Mouse (Mus musculus) right cerebral cortex, postnatal 4 days (tissue): ENCODE data around the gene Sat2.
A peak's percentile ranks its signal among the peaks of the same experiment; 100 is the strongest.

Source experiments
- DNase-seq: peaks from one replicate; pipeline ENCODE4 v3.0.0-alpha.2; 2022

Sat2 gene

DNA sequence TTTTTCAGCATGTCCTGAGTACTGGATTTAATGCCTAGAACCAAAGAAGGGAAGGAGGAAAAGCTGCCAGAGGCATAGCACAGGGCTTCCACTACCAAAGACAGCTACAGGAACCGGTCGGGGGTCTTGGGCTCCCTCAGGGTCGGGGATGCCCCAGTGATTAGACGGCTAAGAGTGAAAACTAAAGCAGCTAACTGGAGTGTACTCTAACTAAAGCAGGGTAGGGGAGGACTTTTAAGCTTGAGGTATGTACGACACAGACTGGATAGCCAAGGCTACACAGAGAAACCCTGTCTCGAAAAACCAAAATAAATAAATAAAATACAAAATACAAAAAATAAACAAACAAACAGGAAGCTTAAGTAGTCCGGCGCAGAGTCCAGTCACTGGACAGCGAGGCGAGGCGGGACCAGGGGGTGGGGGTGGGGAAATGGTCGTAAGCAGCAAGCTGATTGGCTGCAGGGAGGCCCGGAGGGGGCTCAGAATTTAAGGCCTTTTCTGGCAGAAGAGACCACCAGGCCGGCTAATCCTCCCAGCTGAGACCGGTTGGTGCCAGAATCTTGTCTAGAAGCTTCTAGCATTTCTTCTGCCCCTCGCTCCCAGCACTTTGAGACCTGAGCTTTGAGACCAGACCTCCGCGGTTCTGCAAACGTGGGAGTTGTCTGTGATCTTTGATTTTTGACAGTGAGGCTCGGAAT, at the start of gene Sat2:
Gene Sat2 (plus strand): TSS at position 454 of the 698 bp plus-strand sequence.
- peak; percentile 68 for DNase-seq

DNA sequence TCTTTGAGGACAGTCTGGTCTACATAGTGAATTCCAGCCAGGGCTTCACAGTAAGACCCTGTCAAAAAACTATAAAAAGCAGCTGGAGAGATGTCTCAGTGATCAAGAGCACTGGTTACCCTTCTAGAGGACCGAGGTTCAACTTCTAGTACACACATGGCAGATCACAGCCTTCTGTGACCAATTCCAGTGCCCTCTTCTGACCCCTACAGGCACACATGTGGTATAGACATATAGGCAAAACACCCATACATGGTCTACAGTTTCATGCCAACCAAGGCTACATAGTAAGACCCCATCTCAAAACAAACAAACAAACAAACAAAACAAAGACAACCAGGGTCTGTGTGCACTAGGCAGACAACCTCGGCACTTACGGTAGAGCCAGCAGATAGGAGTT, 46.6 kb upstream of the Sat2 start:
- DNase-seq, result no peak

DNA sequence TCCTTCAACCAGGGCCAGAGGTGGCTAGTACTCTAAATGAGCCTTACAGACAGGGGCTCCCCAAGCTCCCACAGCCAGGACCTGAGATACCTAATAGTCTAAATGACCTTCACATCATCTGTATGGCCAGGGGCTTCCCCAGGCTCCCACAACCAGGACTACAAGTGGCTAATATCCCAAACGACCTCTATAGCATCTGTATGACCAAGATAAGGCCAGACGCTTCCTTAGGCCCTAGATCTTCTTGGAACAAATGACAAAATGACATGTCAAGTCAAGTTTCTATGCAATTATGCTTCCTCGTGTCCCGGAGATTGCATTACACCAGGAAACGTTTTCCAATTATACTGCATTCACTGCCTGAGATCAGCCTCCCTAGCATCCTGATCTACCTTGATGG, 45.5 kb upstream of the Sat2 start:
- DNase-seq, result no peak

DNA sequence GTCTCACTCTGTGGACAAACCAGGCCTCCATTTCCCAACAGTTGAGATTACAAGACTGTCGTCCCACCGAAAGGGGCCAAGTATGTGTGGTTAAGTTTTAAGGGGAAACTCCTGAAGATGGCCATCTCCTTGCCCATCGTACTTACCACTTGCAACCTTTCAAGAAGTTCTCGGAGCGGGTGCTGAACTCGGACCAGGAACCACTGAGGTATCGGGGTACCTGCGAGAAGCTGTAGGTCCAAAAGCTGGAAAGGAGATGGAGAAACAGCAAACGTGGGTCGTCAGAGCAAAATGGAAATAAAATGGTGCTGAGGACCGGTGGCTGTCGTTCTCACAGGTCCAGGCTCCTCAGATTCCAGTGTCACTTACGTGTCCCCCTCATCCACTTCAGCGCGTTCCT, 43.5 kb upstream of the Sat2 start:
- DNase-seq, result no peak

DNA sequence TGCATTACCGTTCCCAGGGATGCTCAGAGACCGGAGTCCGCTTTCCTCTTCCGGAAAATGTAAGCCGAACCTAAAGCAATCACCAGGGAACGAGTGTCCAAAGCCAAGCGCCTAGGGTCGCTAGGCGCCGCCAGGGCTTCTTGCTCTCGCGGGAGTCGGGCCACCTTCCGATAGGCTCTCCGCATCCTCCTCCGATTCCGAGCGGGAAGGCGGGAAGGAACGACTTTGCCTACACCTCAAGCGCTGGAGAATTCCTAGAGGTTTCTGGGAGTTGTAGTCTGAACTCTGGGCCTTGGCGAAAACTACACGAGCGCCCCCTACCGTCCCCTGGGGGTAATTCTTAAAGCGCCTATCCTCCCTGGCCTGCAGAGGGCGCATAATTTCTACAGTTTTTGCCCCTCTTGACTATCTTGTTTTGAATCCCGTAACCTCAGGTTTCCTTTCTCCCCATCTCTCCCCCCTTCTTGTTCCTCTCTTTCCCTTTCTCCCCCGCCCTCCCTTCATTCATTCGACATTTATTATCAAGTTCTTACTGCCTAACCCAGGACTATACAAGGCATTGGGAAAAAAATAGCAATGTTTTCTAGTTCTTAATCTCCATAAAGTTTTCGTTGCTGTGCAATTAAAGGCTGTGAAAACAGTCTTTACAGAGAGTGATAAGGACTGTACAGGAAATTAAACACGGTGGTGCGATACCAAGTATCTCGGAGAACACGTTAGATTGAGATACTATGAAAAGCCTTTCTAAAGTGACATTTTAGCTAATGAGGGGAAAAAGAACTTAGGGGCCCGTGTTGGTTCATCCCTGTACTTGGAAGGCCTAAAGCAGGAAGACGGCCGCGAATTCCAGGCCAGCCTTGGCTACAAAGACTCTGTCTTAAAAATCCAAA, 42.5 kb upstream of the Sat2 start:
- DNase-seq, result peak; percentile 99

DNA sequence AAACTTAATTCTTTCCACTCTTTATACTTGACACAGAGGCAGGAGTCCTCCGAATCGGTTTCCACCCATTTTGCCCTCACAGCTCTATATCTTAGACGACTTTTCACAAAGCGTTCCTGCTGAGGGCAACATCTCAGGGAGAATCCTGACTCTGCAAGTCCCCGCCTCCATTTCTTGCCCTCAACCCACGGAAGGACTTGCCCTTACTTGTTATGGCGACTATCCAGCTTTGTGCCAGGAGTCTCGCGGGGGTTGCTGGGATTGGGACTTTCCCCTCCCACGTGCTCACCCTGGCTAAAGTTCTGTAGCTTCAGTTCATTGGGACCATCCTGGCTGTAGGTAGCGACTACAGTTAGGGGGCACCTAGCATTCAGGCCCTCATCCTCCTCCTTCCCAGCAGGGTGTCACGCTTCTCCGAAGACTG, 41.7 kb upstream of the Sat2 start, which contains the start of the genes Wrap53 and Trp53:
Gene Wrap53 (minus strand): TSS at position 165 of the 424 bp plus-strand sequence.
Gene Trp53 (plus strand): TSS at position 269 of the 424 bp plus-strand sequence.
- peak; percentile 72 for DNase-seq

DNA sequence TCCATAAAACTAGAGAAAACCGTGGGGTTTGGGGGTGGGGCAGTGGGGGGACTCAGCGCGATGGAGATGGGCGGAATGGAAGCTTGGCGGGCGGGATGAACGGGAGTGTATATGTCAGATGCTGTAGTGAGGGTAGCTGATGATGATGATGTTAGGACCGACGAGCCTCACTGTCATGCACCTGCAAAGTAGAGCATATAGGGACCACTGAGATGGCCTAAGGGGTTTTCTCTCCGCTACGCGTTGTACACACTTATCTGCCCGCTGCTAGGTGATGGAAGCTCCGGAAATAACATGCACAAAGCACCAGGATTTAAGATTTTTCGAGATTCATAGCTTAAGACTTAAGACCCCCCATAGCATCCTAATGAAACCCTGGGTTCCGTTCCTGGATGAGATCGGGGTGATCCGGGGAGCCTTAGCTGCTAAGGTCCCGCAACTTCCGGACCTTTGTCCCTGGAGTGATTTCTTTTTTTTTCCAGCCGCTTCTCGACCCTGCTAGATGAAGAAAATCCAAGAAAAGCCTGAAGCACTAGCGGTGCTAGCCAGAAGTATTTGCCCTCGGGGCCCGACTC, 41.2 kb upstream of the Sat2 start:
- no peak for DNase-seq

DNA sequence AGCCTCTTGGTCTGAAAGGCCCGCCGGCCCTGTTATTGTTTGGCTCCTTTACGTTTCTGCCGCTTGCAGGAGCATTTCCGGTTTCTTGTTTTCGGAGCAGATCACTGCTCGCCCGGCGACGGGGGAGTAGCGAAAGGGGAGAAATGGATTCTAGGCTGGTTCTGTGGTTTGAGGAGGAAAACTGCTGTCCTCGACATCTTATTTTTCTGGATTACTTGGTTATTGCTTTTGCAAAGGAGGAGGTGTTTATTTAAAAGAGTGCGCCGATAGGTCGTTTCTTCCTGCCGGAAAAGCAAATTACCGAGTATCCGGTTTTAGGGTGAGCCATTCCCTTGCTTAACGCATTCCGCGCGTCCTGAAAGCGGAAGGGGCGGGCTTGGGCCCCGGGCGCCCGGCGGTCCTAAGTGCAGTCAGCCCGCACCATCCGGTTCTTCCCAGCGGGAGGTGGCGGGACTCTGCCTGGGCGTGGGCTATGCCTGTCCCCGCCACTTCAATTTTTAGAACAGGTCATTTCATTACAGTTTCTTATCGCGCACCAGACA, 40.6 kb upstream of the Sat2 start:
- DNase-seq, result peak; percentile 83

DNA sequence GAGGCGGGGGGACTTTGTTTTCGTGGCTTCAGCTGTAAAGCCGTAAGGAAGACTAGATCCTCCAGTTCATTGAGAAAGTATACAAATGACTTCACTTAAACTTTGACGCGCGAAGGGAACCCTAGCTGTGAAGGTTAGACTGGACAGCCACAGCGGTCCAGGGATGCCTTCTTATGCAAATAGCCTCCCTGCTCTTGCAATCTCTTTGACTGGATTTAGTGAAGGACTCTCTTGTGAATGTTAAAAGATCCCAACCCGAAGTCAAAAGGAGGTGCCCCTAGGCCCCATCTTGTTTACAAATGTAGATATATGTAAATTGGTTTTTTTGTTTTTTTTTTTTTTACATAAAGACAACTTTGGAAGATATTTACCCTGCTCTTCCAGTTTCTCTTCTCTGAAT, 40.0 kb upstream of the Sat2 start:
- no peak for DNase-seq

DNA sequence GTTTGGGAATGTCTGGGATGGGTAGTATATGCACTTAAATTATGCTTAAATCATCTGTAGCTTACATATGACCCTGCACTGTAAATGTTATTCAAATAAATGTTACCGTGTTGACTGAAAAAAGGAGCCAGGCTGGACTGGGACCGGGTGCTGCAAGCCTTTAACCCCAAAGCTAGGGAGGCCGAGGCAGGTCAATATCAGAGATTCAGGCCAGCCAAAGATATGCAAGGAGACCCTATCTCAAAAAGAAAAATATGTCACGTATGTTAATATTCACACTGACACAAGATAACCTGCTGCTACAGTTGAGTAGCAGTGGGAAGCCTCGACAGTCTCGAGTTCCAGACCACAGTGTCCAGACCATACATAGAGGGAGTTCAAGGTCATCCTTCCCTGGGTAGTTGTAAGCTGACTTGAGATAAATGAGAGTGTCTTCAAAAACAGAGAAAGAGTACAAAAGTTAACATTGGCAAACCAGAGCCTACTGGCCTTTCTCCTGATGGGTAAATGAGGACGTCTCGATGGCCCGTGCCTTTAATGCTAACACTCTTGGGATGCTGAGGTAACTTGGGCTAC, 39.5 kb upstream of the Sat2 start:
- DNase-seq, result no peak

DNA sequence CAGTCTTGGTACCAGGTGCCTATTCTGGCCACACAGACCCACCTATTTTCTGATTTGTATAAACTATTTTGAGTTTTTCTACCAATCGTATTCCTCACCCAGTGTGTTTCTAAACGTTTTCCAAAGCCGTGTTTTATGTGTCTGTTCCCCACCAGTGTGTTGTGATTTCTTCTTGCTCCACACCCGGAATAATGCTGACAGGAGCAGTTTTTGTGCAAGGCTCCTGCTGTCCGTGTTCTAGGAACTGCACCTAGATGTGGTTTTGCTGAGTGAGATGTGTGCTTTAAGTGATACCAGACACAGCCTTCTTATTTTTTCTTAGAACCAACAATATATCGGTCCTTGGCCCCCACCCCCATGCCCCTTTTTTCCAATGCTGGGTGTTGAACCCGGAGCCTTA, 37.8 kb upstream of the Sat2 start:
- DNase-seq, result no peak

DNA sequence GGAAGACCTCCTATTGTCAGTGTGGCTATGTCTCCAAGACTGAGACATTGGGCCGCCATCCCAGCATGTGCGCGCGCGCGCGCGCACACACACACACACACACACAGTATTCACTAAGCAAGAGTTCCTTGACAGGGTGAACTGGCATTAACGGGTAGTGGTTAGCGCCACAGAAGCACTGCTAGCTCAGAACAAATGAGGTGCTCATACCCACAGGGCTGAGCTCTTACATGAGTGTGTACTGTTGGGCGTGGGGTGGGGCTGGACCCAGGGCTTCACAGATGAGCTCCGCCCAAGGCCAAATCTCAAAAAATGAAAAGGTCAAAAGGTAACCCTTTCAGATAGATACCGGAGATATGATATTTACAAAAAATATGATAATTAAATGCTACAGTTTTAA, 36.9 kb upstream of the Sat2 start:
- DNase-seq, result no peak

DNA sequence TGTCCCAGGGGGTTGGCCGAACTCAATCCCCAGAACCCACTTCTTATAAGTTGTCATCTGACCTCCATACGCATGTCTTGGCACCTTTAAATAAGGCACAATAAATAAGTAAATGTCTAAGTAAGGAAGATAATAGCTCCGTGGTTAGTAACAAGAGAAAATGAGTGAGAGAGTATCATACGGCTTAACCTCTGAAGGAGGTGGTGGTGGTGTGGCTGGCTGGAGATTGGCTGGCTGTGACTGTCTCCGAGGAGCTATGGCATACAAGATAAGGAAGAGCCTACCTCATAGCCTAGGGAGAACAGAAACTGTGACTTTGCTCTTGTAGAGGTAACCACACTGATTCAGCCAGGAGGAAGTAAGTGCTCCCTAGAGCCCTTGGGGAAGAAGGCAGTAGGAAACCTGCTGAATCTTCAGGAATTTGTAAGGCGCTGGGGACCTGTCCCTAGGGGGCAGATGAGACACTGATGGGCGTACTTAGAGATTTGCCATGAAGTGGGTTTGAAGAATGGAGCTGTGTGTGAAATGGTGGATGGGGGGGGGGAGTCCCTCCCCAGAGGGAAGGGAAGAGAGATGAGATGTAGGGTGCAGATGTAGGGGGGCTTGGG, 36.0 kb upstream of the Sat2 start:
- DNase-seq, result no peak

DNA sequence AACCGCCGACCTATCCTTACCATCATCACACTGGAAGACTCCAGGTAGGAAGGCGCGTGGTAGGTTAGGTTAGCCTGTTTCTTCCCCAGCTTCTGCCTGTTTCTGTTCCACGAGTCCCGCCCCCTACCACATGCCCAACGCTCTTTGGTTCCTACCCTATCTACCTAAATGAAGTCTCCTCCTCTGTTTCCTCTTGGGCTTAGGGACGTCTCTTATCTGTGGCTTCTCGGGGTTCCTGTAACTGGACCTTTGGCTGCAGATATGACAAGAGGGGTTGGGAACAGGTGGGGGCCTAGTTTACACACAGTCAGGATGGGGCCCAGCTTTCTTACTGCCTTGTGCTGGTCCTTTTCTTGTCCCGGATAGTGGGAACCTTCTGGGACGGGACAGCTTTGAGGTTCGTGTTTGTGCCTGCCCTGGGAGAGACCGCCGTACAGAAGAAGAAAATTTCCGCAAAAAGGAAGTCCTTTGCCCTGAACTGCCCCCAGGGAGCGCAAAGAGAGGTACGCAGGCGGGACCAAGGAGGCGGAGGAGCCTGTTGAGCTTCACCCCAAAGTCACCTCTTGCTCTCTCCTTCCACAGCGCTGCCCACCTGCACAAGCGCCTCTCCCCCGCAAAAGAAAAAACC, 32.5 kb upstream of the Sat2 start:
- no peak for DNase-seq

DNA sequence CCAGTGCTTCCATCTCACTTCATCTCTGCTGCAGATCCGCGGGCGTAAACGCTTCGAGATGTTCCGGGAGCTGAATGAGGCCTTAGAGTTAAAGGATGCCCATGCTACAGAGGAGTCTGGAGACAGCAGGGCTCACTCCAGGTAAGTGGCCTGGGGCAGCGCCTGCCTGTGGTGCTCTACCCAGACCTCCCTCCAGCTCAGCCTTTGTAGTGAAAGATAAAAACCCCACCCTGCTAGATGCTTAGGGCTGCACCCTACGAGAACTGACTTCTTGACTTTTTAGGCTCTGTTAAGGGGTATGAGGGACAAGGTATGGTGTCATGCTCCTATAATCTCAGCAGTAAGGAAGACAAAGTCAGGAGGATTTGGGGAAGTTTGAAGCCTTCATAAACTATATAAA, 31.2 kb upstream of the Sat2 start:
- no peak for DNase-seq

DNA sequence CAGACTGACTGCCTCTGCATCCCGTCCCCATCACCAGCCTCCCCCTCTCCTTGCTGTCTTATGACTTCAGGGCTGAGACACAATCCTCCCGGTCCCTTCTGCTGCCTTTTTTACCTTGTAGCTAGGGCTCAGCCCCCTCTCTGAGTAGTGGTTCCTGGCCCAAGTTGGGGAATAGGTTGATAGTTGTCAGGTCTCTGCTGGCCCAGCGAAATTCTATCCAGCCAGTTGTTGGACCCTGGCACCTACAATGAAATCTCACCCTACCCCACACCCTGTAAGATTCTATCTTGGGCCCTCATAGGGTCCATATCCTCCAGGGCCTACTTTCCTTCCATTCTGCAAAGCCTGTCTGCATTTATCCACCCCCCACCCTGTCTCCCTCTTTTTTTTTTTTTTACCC, 30.4 kb upstream of the Sat2 start:
- DNase-seq, result no peak

DNA sequence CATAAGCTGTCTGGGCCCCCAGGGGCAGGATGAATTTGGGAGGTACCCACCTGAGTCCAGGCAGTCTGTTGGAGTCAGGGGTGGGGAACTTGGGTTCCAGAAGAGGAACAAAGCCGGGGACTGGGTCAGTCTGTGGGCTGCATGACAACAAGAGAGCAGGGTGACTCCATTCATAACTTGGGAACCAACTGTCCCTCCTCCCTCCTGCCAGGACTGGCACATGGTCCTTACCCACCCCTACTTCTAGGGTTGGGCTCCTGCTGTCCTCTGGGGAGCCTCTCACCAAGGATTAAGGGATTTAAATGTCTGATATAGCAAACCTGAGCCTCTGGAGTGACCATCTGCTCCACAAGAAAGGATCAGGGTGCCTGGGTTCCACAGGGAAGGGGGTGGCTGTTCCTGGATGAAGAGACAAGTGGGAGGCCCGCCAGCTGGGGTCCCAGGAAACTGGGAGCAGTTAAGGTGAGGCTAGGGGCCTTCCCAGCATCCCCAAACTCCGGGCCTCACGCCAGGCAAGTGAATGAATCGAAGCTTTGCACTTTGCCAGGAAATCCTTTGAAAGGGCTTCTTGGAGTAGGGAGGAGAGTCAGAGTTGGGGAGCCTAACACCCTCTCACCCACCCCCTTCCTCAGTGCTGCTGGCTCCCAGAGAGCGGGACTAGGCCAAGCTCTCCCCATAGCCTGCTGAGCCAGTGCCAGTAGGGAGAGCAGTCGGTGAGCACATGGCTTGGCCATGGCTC, 29.8 kb upstream of the Sat2 start:
- peak; percentile 82 for DNase-seq

DNA sequence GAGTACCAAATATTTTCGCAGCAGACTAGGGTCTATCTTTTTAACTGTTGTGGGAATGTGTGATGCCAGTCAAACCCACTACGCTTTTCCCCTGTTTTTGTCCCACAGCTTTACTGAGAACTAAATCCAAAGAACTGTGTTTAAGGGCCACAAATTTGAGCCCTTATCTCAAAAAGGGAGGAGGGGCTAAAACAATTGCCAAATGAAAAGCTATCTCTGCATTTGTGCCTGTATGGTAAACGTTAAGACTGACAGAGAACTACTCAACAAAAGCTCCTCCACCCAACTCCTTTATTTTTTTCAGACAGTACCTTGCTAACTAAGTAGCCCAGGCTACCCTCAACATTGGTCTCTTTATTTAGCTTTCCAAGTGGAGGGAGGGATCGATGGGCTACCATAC, 29.0 kb upstream of the Sat2 start:
- DNase-seq, result no peak

DNA sequence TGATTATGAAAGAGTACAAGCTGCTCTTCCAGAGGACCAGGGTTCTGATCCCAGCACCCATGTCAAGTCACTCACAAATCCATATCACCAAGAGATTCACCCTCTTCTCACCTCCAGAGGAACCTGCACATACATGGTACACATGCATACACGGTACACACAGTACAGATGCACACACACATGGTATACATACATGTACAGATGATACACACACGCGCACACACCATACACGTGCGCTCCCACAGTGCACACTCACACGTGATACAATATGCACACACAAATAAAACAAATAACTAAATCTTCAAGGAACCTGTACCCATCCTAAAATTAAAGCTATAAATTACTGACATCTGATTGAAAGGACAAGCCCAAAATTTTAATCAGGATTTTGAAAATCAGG, 27.0 kb upstream of the Sat2 start:
- DNase-seq, result no peak

DNA sequence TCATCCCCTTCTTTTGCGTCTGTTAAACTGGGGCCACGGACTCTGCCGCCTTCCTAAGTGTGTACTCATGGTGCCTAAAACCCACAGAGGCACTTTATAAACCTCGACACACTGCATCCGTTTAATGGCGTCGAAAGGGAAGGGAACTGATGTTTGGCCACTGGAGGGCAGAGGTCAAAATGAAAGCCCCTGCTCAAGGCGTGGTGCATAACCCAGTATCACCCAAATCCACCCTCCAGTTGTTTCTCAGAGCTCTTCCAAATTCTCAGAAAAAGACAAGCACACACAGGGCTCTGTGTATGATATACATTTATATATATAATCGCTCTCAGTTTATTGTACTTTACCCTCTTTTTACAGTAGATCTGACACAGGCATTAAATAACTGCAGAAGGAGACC, 22.4 kb upstream of the Sat2 start:
- no peak for DNase-seq

DNA sequence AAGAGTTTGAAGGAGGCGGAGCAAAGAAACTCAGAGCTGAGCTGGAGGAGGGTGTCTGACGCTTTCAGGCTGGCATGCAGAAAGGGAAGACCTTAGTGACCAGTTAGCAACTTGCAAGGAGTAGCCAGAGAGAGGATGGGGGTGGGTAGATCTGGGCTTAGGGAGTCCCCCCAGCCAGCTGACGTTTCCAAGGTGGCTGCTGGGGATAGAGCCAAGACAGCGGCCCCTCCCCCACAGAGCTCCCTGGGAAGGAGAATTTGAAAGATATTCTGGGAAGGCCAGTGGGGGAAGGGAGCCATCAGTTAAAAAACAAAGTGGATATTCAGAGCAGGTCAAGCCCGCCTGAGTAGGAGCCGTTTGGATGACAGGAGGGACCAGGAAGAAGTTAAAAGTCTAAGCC, 21.7 kb upstream of the Sat2 start:
- peak; percentile 77 for DNase-seq

DNA sequence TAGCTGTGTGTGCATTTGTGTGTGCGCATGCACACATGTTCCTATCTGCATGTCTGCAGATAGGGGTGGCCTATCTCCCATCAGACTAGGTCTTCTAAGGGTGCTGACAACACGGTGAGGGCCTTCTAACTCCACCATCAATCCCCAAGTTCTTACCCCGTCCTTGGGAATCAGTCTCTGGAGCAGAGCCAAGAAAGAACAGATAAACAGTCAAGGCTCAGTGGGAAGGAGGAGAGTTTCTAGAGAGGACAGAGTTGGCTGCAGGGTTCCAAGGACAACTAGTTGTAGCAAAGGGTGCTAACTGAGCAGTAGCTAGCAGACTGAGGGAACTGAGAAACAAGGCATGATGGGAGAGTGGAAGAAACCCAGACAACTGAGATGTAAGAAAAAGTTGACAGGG, 20.1 kb upstream of the Sat2 start:
- DNase-seq, result no peak
